In genomic region chr10:77165963-77166717, GRCm38 (mm10) we compare ENCODE assay signal across 8 mouse cellular contexts. TPM values are rescaled to one million over a fixed set of nuclear protein-coding genes. Genes with fewer than 3 reads are reported as not detected.
DNase-seq lines count a peak whose midpoint lies in the region; ATAC-seq and TF ChIP-seq lines count a peak whose summit lies in the region.

Gene Col18a1, minus strand, starts transcription at chr10:77166548.

- peak; percentile 51 for ATAC-seq in midbrain, embryonic 14.5 days (ENCODE audit: low FRiP score, low TSS enrichment)

- intact Hi-C loops in heart, postnatal 25 days (cut with DNase I): no loop called here
- intact Hi-C loops in left cerebral cortex, postnatal 36 days (cut with DNase I): no loop called here

- H3K4me1 ChIP-seq in spleen, adult 2 months (ENCODE audit: control insufficient read depth, insufficient read depth, insufficient read length): peaks cover 7% of the 10 kb centered on the region; the same call in 1 of the 2 replicates
- peaks cover 18% of the 10 kb centered on the region for H3K4me1 ChIP-seq in midbrain, embryonic 14.5 days (ENCODE audit: control insufficient read depth, insufficient read depth, low read length)

- H3K4me2 ChIP-seq in midbrain, embryonic 14.5 days (ENCODE audit: low read length): peak within 1 kb of the TSS; percentile 85

- DNase-seq in spleen, adult 2 months (ENCODE audit: low read depth in 1 of 2, low spot score in 2 of 2): no peak
- DNase-seq in spleen, adult 18-20 months: no peak
- DNase-seq in embryo, embryonic 11 days: peak; percentile 89
- no peak for DNase-seq in heart, postnatal 25 days (ENCODE audit: low spot score)
- no peak for DNase-seq in large intestine, adult 2 months (ENCODE audit: low read depth, low spot score)
- DNase-seq in midbrain, embryonic 14.5 days: peak; percentile 62
- no peak for DNase-seq in cerebellum, adult 9-11 months
- no peak for DNase-seq in left cerebral cortex, postnatal 36 days (ENCODE audit: low spot score in 2 of 2)

- H3K36me3 ChIP-seq in spleen, adult 2 months (ENCODE audit: control insufficient read depth, insufficient read depth, low read length): no peaks in the 10 kb centered on the region
- no peaks in the 10 kb centered on the region for H3K36me3 ChIP-seq in midbrain, embryonic 14.5 days (ENCODE audit: control insufficient read depth, insufficient read depth, low read length)

- H3K27me3 ChIP-seq in spleen, adult 2 months (ENCODE audit: control insufficient read depth, insufficient read depth, low read length): no peaks in the 10 kb centered on the region
- H3K27me3 ChIP-seq in midbrain, embryonic 14.5 days (ENCODE audit: control insufficient read depth, insufficient read depth, low read length): peaks cover 13% of the 10 kb centered on the region

- peak within 1 kb of the TSS; percentile 43 for H3K9ac ChIP-seq in midbrain, embryonic 14.5 days (replicated peaks; ENCODE audit: low read length)

- peak within 1 kb of the TSS; percentile 42; the same call in 1 of the 2 replicates for H3K4me3 ChIP-seq in spleen, adult 2 months (ENCODE audit: extremely low read depth, insufficient read depth, insufficient read length)
- H3K4me3 ChIP-seq in midbrain, embryonic 14.5 days (replicated peaks; ENCODE audit: low read depth, low read length): peak within 1 kb of the TSS; percentile 43

- no peak within 1 kb of the TSS for H3K27ac ChIP-seq in spleen, adult 2 months (ENCODE audit: insufficient read depth, low read length)
- peak within 1 kb of the TSS; percentile 49; the same call in 1 of the 2 replicates for H3K27ac ChIP-seq in midbrain, embryonic 14.5 days (replicated peaks; ENCODE audit: low read depth, low read length)

- 1% methylated on average over 42 of the region's 42 CpGs for WGBS in spleen, adult 2 months
- WGBS in large intestine, adult 2 months: 1% methylated on average over 42 of the region's 42 CpGs
- WGBS in midbrain, embryonic 14.5 days: under 1% methylated on average over 42 of the region's 42 CpGs

- TF ChIP-seq POLR2A in spleen, adult 2 months (IDR thresholded peaks at IDR 0.05; ENCODE audit: low read depth, low read length): no peak

- no peaks in the 10 kb centered on the region for H3K9me3 ChIP-seq in midbrain, embryonic 14.5 days (ENCODE audit: control insufficient read depth, low read length)

- TF ChIP-seq CTCF in spleen, adult 2 months (IDR thresholded peaks at IDR 0.05; ENCODE audit: extremely low read depth, insufficient read depth, insufficient read length, insufficient replicate concordance): no peak

RNA-seq across cellular contexts. Expression of gene Col18a1, which starts in this region (rescaled TPM):
- 15.0 and 23.4 TPM in 2 replicates for polyA plus RNA-seq in spleen, adult 2 months (2012; rRNA removed)
- 10 to 100 TPM; 13.0 to 15.3 TPM for total RNA-seq in heart, postnatal 25 days (2021)
- 18.9 and 26.6 TPM in 2 replicates for polyA plus RNA-seq in large intestine, adult 2 months (2012; rRNA removed)
- 8.5 and 33.0 TPM in 2 replicates for polyA plus RNA-seq in midbrain, embryonic 14.5 days (2014; fragmentation: Nextera tagmentation; extraction: Ambion mirVana)
- total RNA-seq in left cerebral cortex, postnatal 36 days (2021): 1 to 10 TPM; 3.3 to 4.3 TPM

Comparison
In these comparisons a context has a peak if more than half of its experiments do, and no peak if none do; other contexts are left out.
1. DNase-seq: peak in embryo, embryonic 11 days (single experiment) and midbrain, embryonic 14.5 days (single experiment); none in spleen, adult 2 months (0 of 2), spleen, adult 18-20 months (0 of 2), heart, postnatal 25 days (single experiment), large intestine, adult 2 months (single experiment), cerebellum, adult 9-11 months (single experiment) and left cerebral cortex, postnatal 36 days (0 of 2).